Mouse (Mus musculus) cerebellum, adult 18-20 months (tissue): Measurements from ENCODE around the gene Lcp2.
A peak's percentile ranks its signal among the peaks of the same experiment; 100 is the strongest.
"Not testable (repeated sequence)": the region's sequence is repeated elsewhere in the genome, so short reads cannot be mapped to it uniquely, and the experiment has no call there.

Source experiments
- DNase-seq, 2 experiments: peaks; one replicate each; pipeline ENCODE4 v3.0.0; 2021

The Lcp2 gene

GRCm38 (mm10) chr11:34098422-34098821, 51.7 kb downstream of the Lcp2 start, which contains the start of gene 4930469K13Rik:
Gene 4930469K13Rik, minus strand, starts transcription at chr11:34098554.
- no peak for DNase-seq

GRCm38 (mm10) chr11:34101827-34102226, 55.1 kb downstream of the Lcp2 start:
- DNase-seq: no peak

GRCm38 (mm10) chr11:34104919-34105318, 58.2 kb downstream of the Lcp2 start:
- DNase-seq: no peak

GRCm38 (mm10) chr11:34109260-34109659, 62.5 kb downstream of the Lcp2 start:
- no peak for DNase-seq

- DNase-seq: no peak
Observed at GRCm38 (mm10) chr11:34111940-34112339, 65.2 kb downstream of the Lcp2 start.

- peak; percentile 1 to 4 for DNase-seq
Observed at GRCm38 (mm10) chr11:34112781-34113380, 66.2 kb downstream of the Lcp2 start.

GRCm38 (mm10) chr11:34113760-34114159, 67.0 kb downstream of the Lcp2 start:
- DNase-seq: no peak

- DNase-seq: no peak
Observed at GRCm38 (mm10) chr11:34116572-34117135, 69.9 kb downstream of the Lcp2 start.

- DNase-seq: no peak
Observed at GRCm38 (mm10) chr11:34117581-34117980, 70.9 kb downstream of the Lcp2 start.

- DNase-seq: no peak
Observed at GRCm38 (mm10) chr11:34118319-34118718, 71.6 kb downstream of the Lcp2 start.

- DNase-seq: peak; percentile 10 to 33
Observed at GRCm38 (mm10) chr11:34123147-34123546, 76.4 kb downstream of the Lcp2 start.

- DNase-seq: no peak
Observed at GRCm38 (mm10) chr11:34124852-34125251, 78.1 kb downstream of the Lcp2 start.

GRCm38 (mm10) chr11:34125727-34126126, 79.0 kb downstream of the Lcp2 start:
- not testable (repeated sequence) for DNase-seq

- no peak for DNase-seq
Observed at GRCm38 (mm10) chr11:34128412-34128811, 81.7 kb downstream of the Lcp2 start.

GRCm38 (mm10) chr11:34139296-34139695, 92.6 kb downstream of the Lcp2 start:
- DNase-seq: no peak
